Mouse (Mus musculus): ENCODE measurements around the gene 2310050C09Rik.

- TF ChIP-seq CTCF (IDR thresholded peaks at IDR 0.05; ENCODE audit: low read depth) (no peak), EP300 (IDR thresholded peaks at IDR 0.05; ENCODE audit: low read depth) (no peak)
Observed at GRCm38 (mm10) chr3:92870116-92870515, at the start of gene 2310050C09Rik.

Measured in liver, postnatal 0 days (tissue).